Mouse (Mus musculus): ENCODE measurements around the gene Rnf144a. TPM values are rescaled to one million over a fixed set of nuclear protein-coding genes. Genes with fewer than 3 reads are reported as not detected.

Gene Rnf144a
- polyA plus RNA-seq, 2 experiments = 0.60 to 0.74 TPM

DNA sequence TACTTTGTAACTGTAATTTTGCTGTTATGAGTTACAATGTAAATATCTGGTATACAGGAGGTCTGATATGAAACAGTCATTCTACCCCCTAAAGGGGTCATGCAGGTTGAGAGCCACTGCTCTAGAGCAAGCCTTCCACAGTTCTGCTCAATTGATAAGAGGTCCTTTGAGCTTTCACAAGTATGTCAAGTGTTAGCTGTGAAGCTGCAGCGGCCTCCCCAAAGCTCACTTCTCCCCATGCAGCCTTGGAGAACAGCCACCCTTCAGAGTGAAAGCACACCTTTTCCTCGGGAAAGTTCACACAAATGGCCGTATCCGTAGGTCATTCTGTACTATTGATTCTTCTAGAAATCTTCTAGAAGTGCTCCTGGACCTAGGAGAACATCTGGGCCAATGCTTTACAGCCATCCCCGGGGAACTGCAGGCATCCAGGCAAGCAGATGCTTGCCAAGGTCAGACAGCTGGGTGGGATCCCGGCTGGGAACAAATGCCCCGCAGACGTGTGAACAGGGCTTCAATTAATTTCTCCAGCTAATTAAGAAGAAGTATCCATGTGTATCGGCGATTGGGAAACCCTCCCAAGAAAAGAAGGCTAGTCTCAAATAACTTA, 3.1 kb downstream of the Rnf144a start:
- no peak for ATAC-seq (ENCODE audit: insufficient read depth)
- H3K4me2 ChIP-seq (ENCODE audit: low read depth) = no peak overlapping the region
- no peak overlapping the region for H3K9ac ChIP-seq (replicated peaks)

DNA sequence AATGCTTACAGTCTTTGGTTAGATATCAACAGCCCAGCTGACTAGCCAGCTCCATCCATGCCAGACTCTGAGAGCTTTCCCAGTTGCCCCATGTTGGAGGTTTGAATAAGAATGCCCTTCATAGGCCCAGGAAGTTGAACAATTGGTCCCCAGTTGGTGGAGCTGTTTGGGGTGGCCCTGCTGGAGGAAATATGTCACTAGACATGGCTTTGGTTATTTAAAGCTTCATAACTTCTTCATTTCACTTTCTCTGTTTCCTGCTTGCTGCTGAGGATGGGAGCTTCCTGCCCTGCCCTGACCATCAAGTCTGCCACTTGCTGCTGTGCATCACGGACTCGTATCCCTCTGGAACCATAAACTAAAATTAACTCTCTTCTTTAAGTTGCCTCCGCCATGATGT, 4.6 kb downstream of the Rnf144a start:
- DNase-seq (ENCODE audit: low read depth in 3 of 3, low spot score in 3 of 3) (no peak), ATAC-seq (ENCODE audit: insufficient read depth) (no peak)
- H3K9me3 ChIP-seq (ENCODE audit: control insufficient read depth, low read length) = no peaks in the 10 kb centered on the region
- no peak overlapping the region for H3K9ac ChIP-seq (replicated peaks)
- no peak overlapping the region for H3K4me3 ChIP-seq (ENCODE audit: insufficient read depth in 1 of 2, low read depth in 2 of 2, low read length in 2 of 2)
- WGBS (ENCODE audit: insufficient replicate concordance) = 60% methylated on average over 3 of the region's 3 CpGs
- H3K27me3 ChIP-seq (ENCODE audit: control insufficient read depth, insufficient read depth, low read length) = peaks cover 15% of the 10 kb centered on the region
- no peak for TF ChIP-seq CTCF (IDR thresholded peaks at IDR 0.05; ENCODE audit: low read depth)
- TF ChIP-seq EP300 (IDR thresholded peaks at IDR 0.05; ENCODE audit: low read depth) = no peak
- H3K4me1 ChIP-seq (replicated peaks; ENCODE audit: control insufficient read depth in 2 of 2, insufficient read depth in 2 of 2, low read length in 1 of 2) = peaks cover 0 to 3% of the 10 kb centered on the region in 2 experiments; a peak in 1 of 4 replicates
- H3K36me3 ChIP-seq (replicated peaks; ENCODE audit: control insufficient read depth, insufficient read depth, low read depth) = no peaks in the 10 kb centered on the region
- no peak overlapping the region for H3K4me2 ChIP-seq (ENCODE audit: low read depth)
- H3K27ac ChIP-seq = no peak overlapping the region

More for the DNA sequence above, 3.1 kb downstream of the Rnf144a start:
- Histone ChIP-seq H3K27ac (no peak overlapping the region), H3K27me3 (ENCODE audit: control insufficient read depth, insufficient read depth, low read length) (peaks cover 15% of the 10 kb centered on the region), H3K36me3 (replicated peaks; ENCODE audit: control insufficient read depth, insufficient read depth, low read depth) (no peaks in the 10 kb centered on the region), H3K9me3 (ENCODE audit: control insufficient read depth, low read length) (no peaks in the 10 kb centered on the region), H3K4me3 (ENCODE audit: insufficient read depth in 1 of 2, low read depth in 2 of 2, low read length in 2 of 2) (no peak overlapping the region), H3K4me1 (replicated peaks; ENCODE audit: control insufficient read depth in 2 of 2, insufficient read depth in 2 of 2, low read length in 1 of 2) (no peaks in the 10 kb centered on the region)
- no peak for TF ChIP-seq EP300 (IDR thresholded peaks at IDR 0.05; ENCODE audit: low read depth)
- TF ChIP-seq CTCF (IDR thresholded peaks at IDR 0.05; ENCODE audit: low read depth) = no peak
- DNase-seq (ENCODE audit: low read depth in 3 of 3, low spot score in 3 of 3) = no peak
- 74% methylated on average over 10 of the region's 10 CpGs for WGBS (ENCODE audit: insufficient replicate concordance)

DNA sequence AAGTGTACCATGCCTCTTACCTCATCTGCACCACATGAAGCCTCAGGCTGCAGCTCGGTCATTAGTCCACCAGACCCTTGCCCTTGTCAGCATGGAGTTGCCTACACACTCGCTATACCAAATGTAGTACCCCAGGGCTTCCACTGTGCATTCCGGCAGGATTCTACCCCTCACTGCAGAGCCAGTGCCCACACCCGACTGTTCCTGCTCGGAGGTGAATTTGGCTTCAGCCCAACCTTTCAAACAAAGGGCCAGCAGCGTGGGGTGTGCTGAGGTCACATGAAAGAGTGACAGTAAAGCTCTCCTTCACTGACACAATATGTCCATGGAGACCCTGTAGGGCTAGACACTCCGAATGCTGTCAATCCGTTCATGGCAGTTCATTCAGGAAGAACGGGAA, 6.3 kb downstream of the Rnf144a start:
- peaks cover 0 to 4% of the 10 kb centered on the region in 2 experiments; a peak in 1 of 4 replicates for H3K4me1 ChIP-seq (replicated peaks; ENCODE audit: control insufficient read depth in 2 of 2, insufficient read depth in 2 of 2, low read length in 1 of 2)
- 54% methylated on average over 9 of the region's 9 CpGs for WGBS (ENCODE audit: insufficient replicate concordance)
- no peak for TF ChIP-seq EP300 (IDR thresholded peaks at IDR 0.05; ENCODE audit: low read depth)
- no peak for TF ChIP-seq CTCF (IDR thresholded peaks at IDR 0.05; ENCODE audit: low read depth)
- H3K9ac ChIP-seq (replicated peaks) = no peak overlapping the region
- ATAC-seq (ENCODE audit: insufficient read depth) (no peak), DNase-seq (ENCODE audit: low read depth in 3 of 3, low spot score in 3 of 3) (no peak)
- H3K4me2 ChIP-seq (ENCODE audit: low read depth) = no peak overlapping the region
- no peaks in the 10 kb centered on the region for H3K9me3 ChIP-seq (ENCODE audit: control insufficient read depth, low read length)
- no peak overlapping the region for H3K27ac ChIP-seq
- H3K4me3 ChIP-seq (ENCODE audit: insufficient read depth in 1 of 2, low read depth in 2 of 2, low read length in 2 of 2) = no peak overlapping the region
- peaks cover 2% of the 10 kb centered on the region for H3K27me3 ChIP-seq (ENCODE audit: control insufficient read depth, insufficient read depth, low read length)
- H3K36me3 ChIP-seq (replicated peaks; ENCODE audit: control insufficient read depth, insufficient read depth, low read depth) = no peaks in the 10 kb centered on the region

DNA sequence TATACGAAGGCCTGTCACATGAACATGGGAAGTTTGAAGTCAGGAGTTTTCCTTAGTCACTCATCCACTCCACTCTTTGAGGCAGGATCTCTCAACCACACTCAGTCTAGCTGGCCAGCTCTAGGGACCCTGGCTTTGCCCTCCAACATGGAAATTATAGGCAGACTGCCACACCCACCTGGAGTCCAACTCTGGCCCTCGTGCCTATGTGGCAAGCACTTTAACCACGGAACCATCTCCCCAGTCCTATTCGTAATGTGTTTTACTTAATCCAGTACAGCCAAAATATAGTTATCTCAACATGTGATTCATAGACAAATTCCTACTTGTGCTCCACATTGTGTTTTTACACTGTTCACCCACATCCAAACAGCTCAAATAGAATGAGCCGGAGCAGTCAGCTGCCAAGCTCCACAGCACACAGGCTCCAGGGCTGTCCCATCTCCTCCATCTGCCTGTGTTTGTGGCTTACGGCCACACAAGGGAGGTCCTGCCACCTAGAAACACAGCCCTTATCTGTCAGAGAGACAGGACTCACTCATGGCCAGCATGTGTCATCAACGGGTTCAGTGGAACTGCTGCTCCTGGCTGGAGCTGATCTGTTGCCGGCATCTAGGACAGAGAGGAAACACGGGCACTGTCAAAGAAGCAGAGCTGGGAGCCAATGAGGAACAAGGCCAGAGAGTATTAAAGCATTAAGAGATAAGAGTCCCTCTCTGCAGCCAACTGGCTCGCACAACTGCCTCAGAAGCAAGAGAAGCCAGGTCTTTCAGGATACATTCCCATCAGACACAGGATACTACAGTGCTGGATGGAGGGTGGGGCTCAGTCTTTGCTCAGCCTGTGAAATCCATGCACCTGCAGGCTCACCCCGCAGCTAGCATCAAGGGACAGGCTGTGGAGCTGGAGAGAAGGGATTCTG, 10.0 kb downstream of the Rnf144a start:
- peaks cover 0 to 13% of the 10 kb centered on the region in 2 experiments; a peak in 2 of 4 replicates for H3K4me1 ChIP-seq (replicated peaks; ENCODE audit: control insufficient read depth in 2 of 2, insufficient read depth in 2 of 2, low read length in 1 of 2)
- H3K9ac ChIP-seq (replicated peaks) = no peak overlapping the region
- H3K36me3 ChIP-seq (replicated peaks; ENCODE audit: control insufficient read depth, insufficient read depth, low read depth) = no peaks in the 10 kb centered on the region
- H3K9me3 ChIP-seq (ENCODE audit: control insufficient read depth, low read length) = no peaks in the 10 kb centered on the region
- no peak overlapping the region for H3K4me2 ChIP-seq (ENCODE audit: low read depth)
- H3K27me3 ChIP-seq (ENCODE audit: control insufficient read depth, insufficient read depth, low read length) = no peaks in the 10 kb centered on the region
- DNase-seq (ENCODE audit: low read depth in 3 of 3, low spot score in 3 of 3) (no peak), ATAC-seq (ENCODE audit: insufficient read depth) (no peak)
- 27% methylated on average over 11 of the region's 11 CpGs for WGBS (ENCODE audit: insufficient replicate concordance)
- TF ChIP-seq CTCF (IDR thresholded peaks at IDR 0.05; ENCODE audit: low read depth) (no peak), EP300 (IDR thresholded peaks at IDR 0.05; ENCODE audit: low read depth) (no peak)
- H3K27ac ChIP-seq = no peak overlapping the region
- H3K4me3 ChIP-seq (ENCODE audit: insufficient read depth in 1 of 2, low read depth in 2 of 2, low read length in 2 of 2) = no peak overlapping the region
